Mouse (Mus musculus) kidney, postnatal 0 days (tissue): ENCODE data around the gene Bag1. TPM values are rescaled to one million over a fixed set of nuclear protein-coding genes. Genes with fewer than 3 reads are reported as not detected.

ENCODE experiments used
- ATAC-seq: fragments of 200-750 bp; cut with Nextera tagmentation; replicated peaks from 2 replicates; pipeline ENCODE4 v1.8.0; 2017; ENCODE audit warnings: low read depth, moderate number of reproducible peaks, moderate TSS enrichment, moderate library complexity; ENCODE audit not compliant: low FRiP score
- DNase-seq: peaks from one replicate; pipeline ENCODE4 v3.0.0-alpha.2; 2016; ENCODE audit warnings: low spot score
- H3K27ac ChIP-seq: fragments of 300-500 bp; sonication (generic); 2 replicates; pipeline ENCODE4 v1.5.1; 2014; ENCODE audit warnings: mild to moderate bottlenecking
- H3K27me3 ChIP-seq: fragments of 300-500 bp; sonication (generic); 2 replicates; pipeline ENCODE4 v1.6.1; 2014; ENCODE audit warnings: low read length, mixed read lengths; ENCODE audit not compliant: insufficient read depth
- H3K36me3 ChIP-seq: fragments of 300-500 bp; sonication (generic); 2 replicates; pipeline ENCODE4 v1.6.1; 2014; ENCODE audit warnings: low read length, mixed read lengths; ENCODE audit not compliant: insufficient read depth
- H3K4me1 ChIP-seq: fragments of 300-500 bp; sonication (generic); replicated peaks from 2 replicates; pipeline ENCODE4 v1.6.1; 2014; ENCODE audit warnings: antibody characterized with exemption, low read length, mixed read lengths; ENCODE audit not compliant: insufficient read depth
- H3K4me2 ChIP-seq: fragments of 300-500 bp; sonication (generic); 2 replicates; pipeline ENCODE4 v1.6.1; 2014; ENCODE audit warnings: mild to moderate bottlenecking, low read length, moderate library complexity, mixed read lengths
- H3K4me3 ChIP-seq: fragments of 300-500 bp; sonication (generic); replicated peaks from 2 replicates; pipeline ENCODE4 v1.5.1; 2014; ENCODE audit warnings: low read depth, low read length
- H3K9ac ChIP-seq: fragments of 300-500 bp; sonication (generic); 2 replicates; pipeline ENCODE4 v1.6.1; 2014; ENCODE audit warnings: low read depth, low read length
- H3K9me3 ChIP-seq: fragments of 300-500 bp; sonication (generic); replicated peaks from 2 replicates; pipeline ENCODE4 v1.6.1; 2016; ENCODE audit warnings: low read length, inconsistent platforms, mixed read lengths
- CTCF ChIP-seq: IDR thresholded peaks from 2 replicates; pipeline ENCODE4 v1.5.1; 2016; ENCODE audit warnings: antibody characterized with exemption, low read depth, mild to moderate bottlenecking, moderate library complexity
- WGBS: fragments of 180-500 bp; shearing (Covaris S2); extraction: QIAGEN DNeasy Blood & Tissue Kit; methylation state at CpG from one replicate; pipeline ENCODE4 v1.1.7; 2014; 5-methylcytosine and 5-hydroxymethylcytosine counted together
- microRNA-seq: library from miRNA; unstranded; fragments of <30 nt; microRNA quantifications from one replicate; pipeline ENCODE4, GENCODE M21; 2016
- polyA plus RNA-seq: library from polyadenylated mRNA; unstranded; fragments of >200 nt; fragmentation: Nextera tagmentation; extraction: Ambion mirVana; gene quantifications from 2 replicates; pipeline ENCODE4 v1.2.1, GENCODE M21; 2015

Gene Bag1
- polyA plus RNA-seq, 1 experiment from 2014 or later = 295 TPM

- Histone ChIP-seq H3K9me3 (no peaks in the 10 kb centered on the region), H3K4me1 (no peaks in the 10 kb centered on the region), H3K27me3 (no peaks in the 10 kb centered on the region), H3K27ac (no peak overlapping the region), H3K4me2 (no peak overlapping the region), H3K9ac (no peak overlapping the region), H3K36me3 (no peaks in the 10 kb centered on the region), H3K4me3 (no peak overlapping the region)
- DNase-seq = no peak
- 86% methylated on average over 6 of the region's 6 CpGs for whole genome bisulfite sequencing
- no peak for TF ChIP-seq CTCF
- ATAC-seq = no peak
Observed at GRCm38 (mm10) chr4:40898476-40899044, 49.5 kb downstream of the Bag1 start.

DNA sequence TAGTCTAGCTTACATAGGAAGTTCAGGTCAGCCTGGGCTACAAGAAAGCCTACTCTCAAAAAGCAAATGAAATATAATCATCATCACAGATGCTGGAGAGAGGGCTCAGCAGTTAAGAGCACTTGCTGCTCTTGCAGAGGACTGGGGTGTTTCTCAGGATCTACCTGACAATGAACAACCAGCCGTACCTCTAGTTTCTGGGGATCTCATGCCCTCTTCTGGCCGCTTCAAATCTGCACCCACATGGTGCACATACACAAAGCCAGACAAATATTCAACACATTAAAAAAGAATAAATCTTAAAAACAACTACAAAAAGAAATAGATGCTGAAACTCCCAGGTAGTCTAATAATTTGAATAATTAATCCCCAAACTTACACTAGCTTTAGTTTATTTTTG is 52.4 kb downstream of the Bag1 start:
- Histone ChIP-seq H3K27me3 (no peaks in the 10 kb centered on the region), H3K9me3 (no peaks in the 10 kb centered on the region), H3K4me2 (no peak overlapping the region), H3K4me1 (no peaks in the 10 kb centered on the region), H3K9ac (no peak overlapping the region), H3K4me3 (no peak overlapping the region), H3K27ac (no peak overlapping the region), H3K36me3 (no peaks in the 10 kb centered on the region)
- TF ChIP-seq CTCF = 0 out of 2 replicates have a peak, but pooled peaks have one; percentile 15
- WGBS = 95% methylated on average over 2 of the region's 2 CpGs
- ATAC-seq = no peak
- no peak for DNase-seq

GRCm38 (mm10) chr4:40895118-40895517 is 53.0 kb downstream of the Bag1 start:
- WGBS = 84% methylated on average over 3 of the region's 3 CpGs
- no peak for TF ChIP-seq CTCF
- ATAC-seq (no peak), DNase-seq (no peak)
- H3K4me3 ChIP-seq = no peak overlapping the region
- no peak overlapping the region for H3K9ac ChIP-seq
- H3K27me3 ChIP-seq = no peaks in the 10 kb centered on the region
- H3K27ac ChIP-seq = no peak overlapping the region
- no peaks in the 10 kb centered on the region for H3K9me3 ChIP-seq
- no peak overlapping the region for H3K4me2 ChIP-seq
- H3K36me3 ChIP-seq = no peaks in the 10 kb centered on the region
- no peaks in the 10 kb centered on the region for H3K4me1 ChIP-seq

DNA sequence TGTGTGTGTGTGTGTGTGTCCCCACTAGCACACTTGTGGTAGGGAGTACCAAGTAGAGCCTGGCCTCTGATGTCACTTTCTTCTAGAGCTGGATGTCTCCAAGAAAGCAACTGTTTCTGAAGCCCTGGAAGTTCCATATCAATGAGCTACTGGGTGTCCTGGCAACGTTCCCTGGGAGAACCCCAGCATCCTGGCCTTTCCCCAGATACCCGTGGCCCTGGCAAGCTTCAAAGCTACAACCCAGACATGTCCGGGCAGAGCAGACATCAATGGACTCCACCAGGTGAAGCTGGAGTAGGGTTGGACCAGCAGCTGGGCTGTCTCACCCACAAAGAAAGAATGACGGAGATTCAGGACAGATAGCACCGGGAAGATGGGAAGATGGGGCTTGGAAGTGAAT is 56.9 kb downstream of the Bag1 start:
- Histone ChIP-seq H3K4me3 (no peak overlapping the region), H3K4me2 (no peak overlapping the region), H3K9ac (no peak overlapping the region), H3K9me3 (no peaks in the 10 kb centered on the region), H3K36me3 (no peaks in the 10 kb centered on the region), H3K27ac (no peak overlapping the region), H3K27me3 (no peaks in the 10 kb centered on the region), H3K4me1 (no peaks in the 10 kb centered on the region)
- ATAC-seq (no peak), DNase-seq (no peak)
- 83% methylated on average over 5 of the region's 5 CpGs for WGBS
- TF ChIP-seq CTCF = no peak

GRCm38 (mm10) chr4:40889983-40890382 is 58.1 kb downstream of the Bag1 start:
- H3K4me3 ChIP-seq = no peak overlapping the region
- 91% methylated on average over 4 of the region's 4 CpGs for WGBS
- no peak overlapping the region for H3K9ac ChIP-seq
- no peak overlapping the region for H3K4me2 ChIP-seq
- DNase-seq (no peak), ATAC-seq (no peak)
- H3K27ac ChIP-seq = no peak overlapping the region
- no peaks in the 10 kb centered on the region for H3K9me3 ChIP-seq
- no peaks in the 10 kb centered on the region for H3K27me3 ChIP-seq
- no peaks in the 10 kb centered on the region for H3K36me3 ChIP-seq
- no peaks in the 10 kb centered on the region for H3K4me1 ChIP-seq
- no peak for TF ChIP-seq CTCF

- no peaks in the 10 kb centered on the region for H3K4me1 ChIP-seq
- ATAC-seq (0 out of 2 replicates have a peak, but pooled peaks have one; percentile 36), DNase-seq (no peak)
- no peak overlapping the region for H3K4me2 ChIP-seq
- 12% methylated on average over 3 of the region's 3 CpGs for WGBS
- no peaks in the 10 kb centered on the region for H3K36me3 ChIP-seq
- H3K9ac ChIP-seq = no peak overlapping the region
- H3K9me3 ChIP-seq = no peaks in the 10 kb centered on the region
- no peak overlapping the region for H3K27ac ChIP-seq
- H3K4me3 ChIP-seq = no peak overlapping the region
- no peak for TF ChIP-seq CTCF
- H3K27me3 ChIP-seq = no peaks in the 10 kb centered on the region
Observed at GRCm38 (mm10) chr4:40889252-40889651, 58.8 kb downstream of the Bag1 start.

GRCm38 (mm10) chr4:40888839-40889238 is 59.3 kb downstream of the Bag1 start:
- WGBS = 56% methylated on average over 11 of the region's 11 CpGs
- no peaks in the 10 kb centered on the region for H3K36me3 ChIP-seq
- ATAC-seq = no peak

More at GRCm38 (mm10) chr4:40888839-40889238, 59.3 kb downstream of the Bag1 start:
- Histone ChIP-seq H3K27me3 (no peaks in the 10 kb centered on the region), H3K4me1 (no peaks in the 10 kb centered on the region), H3K9me3 (no peaks in the 10 kb centered on the region), H3K4me3 (no peak overlapping the region), H3K4me2 (no peak overlapping the region), H3K9ac (no peak overlapping the region), H3K27ac (no peak overlapping the region)
- no peak for TF ChIP-seq CTCF
- no peak for DNase-seq

Small RNAs within 50 kb of the gene (microRNA-seq; reads per million reads assigned to microRNA genes)
- gene Mir3094 = 1.8 reads per million

Other genes with a start within 250 kb of the Bag1 start
- 25.7 and 26.2 TPM in 2 replicates for gene Aptx, start 245.1 kb downstream of the Bag1 start, polyA plus RNA-seq
- gene Dnaja1, start 226.1 kb downstream of the Bag1 start, polyA plus RNA-seq = 417 and 435 TPM in 2 replicates
- gene Smu1, start 190.4 kb downstream of the Bag1 start, polyA plus RNA-seq = 122 and 126 TPM in 2 replicates
- gene B4galt1, start 94.3 kb downstream of the Bag1 start, polyA plus RNA-seq = 35.9 and 38.9 TPM in 2 replicates
- 0.41 and 1.0 TPM in 2 replicates for gene Spink4, start 28.2 kb downstream of the Bag1 start, polyA plus RNA-seq
- gene Chmp5, start 113 bp upstream of the Bag1 start, polyA plus RNA-seq = 160 and 164 TPM in 2 replicates
- gene Nfx1, start 22.6 kb upstream of the Bag1 start, polyA plus RNA-seq = 55.1 and 56.5 TPM in 2 replicates
- 3.0 and 4.4 TPM in 2 replicates for gene Aqp7, start 99.8 kb upstream of the Bag1 start, polyA plus RNA-seq
- 87.4 and 102 TPM in 2 replicates for gene Aqp3, start 149.9 kb upstream of the Bag1 start, polyA plus RNA-seq
- gene Nol6, start 176.2 kb upstream of the Bag1 start, polyA plus RNA-seq = 18.1 and 19.5 TPM in 2 replicates
- 87.7 and 93.9 TPM in 2 replicates for gene Ube2r2, start 187.4 kb upstream of the Bag1 start, polyA plus RNA-seq